Mouse (Mus musculus) frontal cortex, postnatal 25 days (tissue): Measurements from ENCODE around the gene Prl.
"Not testable (repeated sequence)": the region's sequence is repeated elsewhere in the genome, so short reads cannot be mapped to it uniquely, and the experiment has no call there.

Experiments
- DNase-seq, 2 experiments: peaks; one replicate each; pipeline ENCODE4 v3.0.0; 2022; ENCODE audit warnings: low spot score in 2 of 2

Gene Prl

DNA sequence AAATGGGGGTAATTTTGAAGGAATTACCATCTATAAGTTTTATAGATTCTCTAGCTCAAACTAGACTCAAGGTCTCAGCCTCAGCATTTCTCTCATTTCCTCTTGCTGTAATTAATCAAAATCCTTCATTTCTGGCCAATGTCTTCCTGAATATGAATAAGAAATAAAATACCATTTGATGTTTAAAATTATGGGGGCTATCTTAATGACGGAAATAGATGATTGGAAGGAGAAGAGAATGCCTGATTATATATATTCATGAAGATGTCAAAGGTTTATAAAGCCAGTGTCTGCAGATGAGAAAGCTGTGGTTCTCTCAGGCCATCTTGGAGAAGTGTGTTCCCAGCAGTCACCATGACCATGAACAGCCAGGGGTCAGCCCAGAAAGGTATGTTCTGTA is at the start of gene Prl:
Prl (plus strand) TSS at position 301 of the 400 bp plus-strand sequence.
- DNase-seq, result no peak

DNA sequence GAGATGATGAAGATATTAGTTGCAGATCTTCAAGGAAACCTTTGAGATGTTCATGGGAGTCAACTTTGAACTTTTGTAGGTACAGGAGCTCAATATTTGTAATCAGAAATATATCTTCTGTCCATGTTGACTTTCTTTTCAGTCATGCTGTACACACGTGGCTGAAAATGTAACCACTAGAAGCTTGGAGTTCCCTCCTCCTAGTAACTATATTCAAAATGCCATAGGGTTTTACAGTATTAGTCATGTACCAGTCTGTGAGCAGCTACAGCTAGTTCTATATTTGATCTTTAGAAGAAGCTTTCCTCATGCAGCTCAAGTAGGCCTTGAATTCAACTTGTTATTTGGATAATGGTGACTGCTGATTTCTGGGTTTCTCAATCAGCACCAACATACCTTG is 30.8 kb upstream of the Prl start:
- DNase-seq, result no peak

DNA sequence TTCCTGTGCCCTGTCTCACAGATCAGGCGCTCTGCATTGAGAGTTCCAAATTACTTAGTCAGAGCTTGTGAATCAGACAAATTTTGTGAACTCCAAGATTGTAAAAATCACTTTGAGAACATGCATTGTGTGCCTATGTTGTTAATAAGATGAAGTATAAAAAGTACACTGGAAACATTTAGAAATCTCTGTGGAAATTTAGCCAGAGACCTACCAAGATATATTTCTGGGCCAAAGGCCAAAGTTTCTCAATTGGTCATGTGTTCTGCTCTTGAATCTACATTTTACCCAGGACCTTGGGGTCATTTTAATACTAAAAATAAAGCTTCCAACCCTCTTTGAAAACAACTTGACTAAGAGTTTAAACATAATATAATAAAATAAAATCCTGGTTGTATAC is 30.0 kb upstream of the Prl start:
- no peak for DNase-seq

DNA sequence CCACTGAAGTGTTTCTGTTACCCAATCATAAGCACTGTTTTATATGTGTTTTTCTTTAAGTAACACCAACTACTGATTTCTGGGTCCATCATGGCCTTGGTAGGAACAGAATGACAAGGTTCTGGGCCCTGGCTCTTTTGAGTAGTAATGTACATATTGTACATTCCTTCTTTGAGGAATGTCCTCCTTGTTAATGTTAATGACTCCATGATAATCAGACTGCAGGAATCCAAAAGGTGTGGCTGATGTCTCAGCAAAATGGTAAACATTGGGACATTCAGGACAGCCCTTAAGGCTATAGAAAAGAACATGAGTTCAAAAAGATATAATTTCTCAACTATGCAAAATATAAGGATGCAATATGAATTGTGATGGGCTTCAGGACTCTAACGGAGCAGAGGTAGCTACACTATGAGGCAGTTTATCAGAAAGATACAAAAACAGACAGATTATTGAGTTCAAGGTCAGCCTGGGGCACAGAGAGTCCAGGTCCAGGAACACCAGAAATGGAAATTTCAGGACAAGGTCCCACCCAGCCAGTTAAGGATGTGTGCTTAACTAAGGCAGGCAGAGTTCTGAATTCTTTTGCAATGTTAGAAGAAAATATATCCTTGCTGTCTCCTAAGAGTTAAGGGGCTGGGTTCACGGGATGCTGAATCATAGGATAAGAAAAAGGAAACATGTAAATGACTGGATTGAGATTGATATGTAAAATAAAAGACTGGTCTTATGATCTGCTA is 28.7 kb upstream of the Prl start:
- DNase-seq, result no peak

DNA sequence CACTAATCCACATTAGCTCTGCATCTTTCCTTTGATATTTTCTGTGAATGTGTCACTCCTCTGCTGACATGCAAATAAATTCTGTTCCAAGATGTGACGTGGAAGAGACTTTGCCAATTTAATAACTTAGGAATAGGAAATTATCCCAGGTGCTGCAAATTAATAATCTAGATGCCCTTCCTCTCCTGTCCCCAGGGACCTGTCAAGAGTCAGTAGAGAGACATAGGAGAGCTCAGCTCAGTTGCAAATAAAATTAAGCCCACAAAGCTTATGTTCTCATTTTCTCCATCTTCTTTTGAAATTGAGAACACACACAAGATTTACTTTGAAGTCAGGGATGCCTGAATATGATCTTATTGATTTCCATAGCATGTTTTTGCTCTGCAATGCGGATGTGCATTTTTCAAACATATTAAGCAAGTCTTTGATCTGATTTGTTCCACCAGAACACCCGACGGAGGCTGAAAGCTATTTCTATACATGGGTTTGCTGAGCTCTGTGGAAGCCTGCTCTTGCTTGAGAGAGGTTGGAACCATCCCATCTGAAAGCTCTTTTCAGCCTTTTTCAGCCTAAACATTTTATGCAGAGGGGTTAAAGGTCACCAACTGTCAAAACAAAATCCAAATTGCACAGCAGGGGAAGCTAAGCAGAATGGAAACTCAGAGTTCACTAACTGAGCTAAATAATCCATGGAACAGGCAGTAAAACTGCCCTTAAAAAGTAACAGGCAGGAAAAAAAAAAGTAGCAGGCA is 26.1 kb upstream of the Prl start:
- DNase-seq, result no peak

DNA sequence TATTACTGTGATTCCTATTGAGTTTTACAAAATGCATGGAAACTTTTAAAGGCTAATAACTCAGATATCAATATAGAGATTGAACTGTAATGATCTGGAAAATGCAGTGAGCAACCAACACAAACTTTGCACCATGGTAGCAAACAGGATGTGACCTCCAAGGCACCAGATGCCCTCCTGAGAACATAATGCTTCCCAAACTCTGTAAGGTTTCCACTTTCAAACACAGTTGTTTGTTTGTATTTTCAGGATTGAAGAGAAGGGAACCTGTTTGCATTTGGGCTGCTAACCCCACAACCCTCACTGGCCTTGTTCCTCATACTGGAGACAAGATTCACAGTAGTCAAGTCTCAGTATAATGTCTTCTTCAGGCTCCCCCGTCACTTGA is 25.5 kb upstream of the Prl start:
- DNase-seq, result no peak

DNA sequence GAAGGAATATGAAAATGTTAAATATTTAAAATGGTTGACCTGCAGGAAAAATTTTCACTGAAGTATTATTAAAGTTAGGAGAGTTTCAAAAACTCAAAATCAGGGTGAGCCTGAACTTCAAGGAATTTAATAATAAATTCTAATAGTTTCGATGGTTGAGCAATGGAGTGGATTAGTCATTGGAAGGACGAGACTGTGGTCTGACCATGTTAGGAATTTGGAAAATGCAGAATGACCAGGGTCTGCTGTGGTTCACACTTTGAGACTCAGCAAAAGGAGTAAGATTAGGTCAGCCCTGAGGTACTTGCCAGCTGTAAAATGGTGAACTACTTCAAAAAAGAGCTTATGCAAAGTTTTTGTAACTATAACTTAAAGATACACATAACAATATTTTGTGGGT is 24.4 kb upstream of the Prl start:
- DNase-seq, result no peak

DNA sequence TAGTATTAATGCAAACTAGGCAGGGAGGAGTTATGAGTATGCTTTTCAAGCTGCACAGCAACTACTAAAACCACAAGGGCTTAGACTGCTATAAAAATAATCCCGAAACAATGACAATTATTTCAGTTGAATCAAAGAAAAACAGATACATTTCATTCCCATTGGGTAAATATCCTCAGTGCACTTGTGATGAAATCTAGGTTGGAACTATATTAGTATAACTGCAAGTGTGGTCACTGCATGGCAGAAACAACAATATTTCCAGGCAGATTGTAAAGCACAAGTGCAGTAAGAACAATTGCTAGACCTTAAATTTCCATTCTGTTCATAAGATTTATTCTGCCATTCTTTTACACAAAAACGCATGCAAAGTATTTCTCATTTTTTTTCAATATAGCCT is 15.2 kb upstream of the Prl start:
- no peak for DNase-seq

DNA sequence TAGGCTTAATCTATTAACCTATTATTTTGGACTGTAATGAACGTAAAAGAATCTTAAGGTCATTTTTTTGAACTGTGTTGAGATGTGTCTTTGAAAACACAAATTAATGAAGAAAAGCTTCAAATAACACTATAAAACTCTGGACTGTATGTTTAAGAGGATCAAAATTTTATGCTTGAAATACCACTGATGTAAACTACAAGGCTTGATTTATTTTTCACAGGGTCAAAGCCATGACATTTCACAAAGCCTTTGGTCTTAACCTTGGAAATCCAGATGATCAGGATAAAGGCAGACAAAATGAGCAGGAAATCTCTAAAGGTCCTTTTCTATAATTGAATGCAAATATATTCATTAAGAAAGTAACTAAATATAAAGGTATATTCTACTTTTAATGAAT is 14.0 kb upstream of the Prl start:
- DNase-seq, result no peak

DNA sequence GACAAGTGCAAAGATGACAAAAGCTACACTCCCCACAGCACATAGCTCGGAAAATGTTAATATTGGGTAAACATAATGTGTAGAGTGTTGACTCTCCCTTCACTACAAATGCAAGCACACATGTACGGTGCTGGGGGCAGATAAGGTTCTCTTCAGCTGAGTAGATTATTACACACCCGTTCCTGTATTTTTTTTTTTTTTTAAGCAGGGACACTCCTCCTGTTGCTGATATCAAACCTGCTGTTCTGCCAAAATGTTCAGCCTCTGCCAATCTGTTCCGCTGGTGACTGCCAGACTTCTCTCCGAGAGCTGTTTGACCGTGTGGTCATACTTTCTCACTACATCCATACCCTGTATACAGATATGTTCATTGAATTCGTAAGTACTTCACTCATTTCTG is 1.8 kb downstream of the Prl start:
- DNase-seq, result no peak

DNA sequence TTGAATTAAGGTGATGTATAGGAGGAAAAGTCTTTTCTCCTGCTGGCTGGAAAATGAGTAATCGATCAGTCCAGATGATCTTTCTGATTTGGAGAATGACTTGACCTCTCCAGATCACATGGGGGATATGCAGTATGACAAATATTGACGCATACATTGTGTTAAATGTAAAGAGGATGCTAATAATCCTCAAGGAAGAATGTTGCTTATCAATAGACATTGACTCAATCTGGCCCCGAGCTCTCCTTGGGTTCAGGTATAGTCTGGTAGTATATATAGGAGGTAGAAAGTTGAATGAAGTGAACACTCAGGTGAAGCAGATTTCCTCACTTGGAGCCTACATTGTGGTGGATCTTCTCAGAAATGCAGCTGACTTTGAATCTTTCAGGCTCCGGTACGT is 36.5 kb downstream of the Prl start, which contains the start of gene Prl3d1:
Prl3d1 (plus strand) TSS at position 301 of the 400 bp plus-strand sequence.
- not testable (repeated sequence) for DNase-seq
